Mouse (Mus musculus) hindbrain, embryonic 16.5 days (tissue): ENCODE measurements around the gene Gna12. TPM values are rescaled to one million over a fixed set of nuclear protein-coding genes. Genes with fewer than 3 reads are reported as not detected.

Experiments used
- ATAC-seq: fragments of 200-750 bp; cut with Nextera tagmentation; 2 replicates; pipeline ENCODE4 v1.8.0; 2017; ENCODE audit warnings: moderate TSS enrichment, moderate library complexity
- H3K27ac ChIP-seq: fragments of 300-500 bp; sonication (generic); 2 replicates; pipeline ENCODE4 v1.5.1; 2014; ENCODE audit warnings: low read depth, mild to moderate bottlenecking, control low read depth, low read length, moderate library complexity
- H3K27me3 ChIP-seq: fragments of 300-500 bp; sonication (generic); replicated peaks from 2 replicates; pipeline ENCODE4 v1.6.1; 2014; ENCODE audit warnings: low read length; ENCODE audit not compliant: control insufficient read depth, insufficient read depth
- H3K36me3 ChIP-seq: fragments of 300-500 bp; sonication (generic); 2 replicates; pipeline ENCODE4 v1.6.1; 2014; ENCODE audit warnings: mild to moderate bottlenecking, low read length, moderate library complexity, mixed read lengths; ENCODE audit not compliant: control insufficient read depth, insufficient read depth
- H3K4me1 ChIP-seq: fragments of 300-500 bp; sonication (generic); 2 replicates; pipeline ENCODE4 v1.6.1; 2014; ENCODE audit warnings: low read depth, low read length; ENCODE audit not compliant: control insufficient read depth, insufficient read depth
- H3K4me2 ChIP-seq: fragments of 300-500 bp; sonication (generic); 2 replicates; pipeline ENCODE4 v1.6.1; 2014; ENCODE audit warnings: mild to moderate bottlenecking, low read length, control low read depth, moderate library complexity
- H3K4me3 ChIP-seq: fragments of 300-500 bp; sonication (generic); 2 replicates; pipeline ENCODE4 v1.5.1; 2014; ENCODE audit warnings: mild to moderate bottlenecking, low read length, control low read depth, moderate library complexity
- H3K9ac ChIP-seq: fragments of 300-500 bp; sonication (generic); 2 replicates; pipeline ENCODE4 v1.6.1; 2014; ENCODE audit warnings: low read depth, mild to moderate bottlenecking, control low read depth, low read length, moderate library complexity
- H3K9me3 ChIP-seq: fragments of 300-500 bp; sonication (generic); 2 replicates; pipeline ENCODE4 v1.6.1; 2014; ENCODE audit warnings: mild to moderate bottlenecking, low read length, moderate library complexity; ENCODE audit not compliant: control insufficient read depth
- WGBS: fragments of 180-500 bp; shearing (Covaris S2); extraction: QIAGEN DNeasy Blood & Tissue Kit; methylation state at CpG from one replicate; pipeline ENCODE4 v1.1.7; 2014; 5-methylcytosine and 5-hydroxymethylcytosine counted together
- polyA plus RNA-seq: library from polyadenylated mRNA; unstranded; fragments of >200 nt; fragmentation: Nextera tagmentation; extraction: Ambion mirVana; gene quantifications from 2 replicates; pipeline ENCODE4 v1.2.1, GENCODE M21; 2015

Gene Gna12
- polyA plus RNA-seq, 1 experiment from 2014 or later, result 11.1 TPM

- Histone ChIP-seq H3K4me2 (no peak overlapping the region), H3K9me3 (no peaks in the 10 kb centered on the region), H3K9ac (no peak overlapping the region), H3K36me3 (no peaks in the 10 kb centered on the region), H3K4me1 (peaks cover 30% of the 10 kb centered on the region), H3K27ac (no peak overlapping the region), H3K27me3 (no peaks in the 10 kb centered on the region), H3K4me3 (no peak overlapping the region)
- WGBS, result 44% methylated on average over 2 of the region's 2 CpGs
- ATAC-seq, result no peak
These were observed 18.8 kb downstream of the Gna12 start for GRCm38 (mm10) chr5:140811390-140811789.

DNA sequence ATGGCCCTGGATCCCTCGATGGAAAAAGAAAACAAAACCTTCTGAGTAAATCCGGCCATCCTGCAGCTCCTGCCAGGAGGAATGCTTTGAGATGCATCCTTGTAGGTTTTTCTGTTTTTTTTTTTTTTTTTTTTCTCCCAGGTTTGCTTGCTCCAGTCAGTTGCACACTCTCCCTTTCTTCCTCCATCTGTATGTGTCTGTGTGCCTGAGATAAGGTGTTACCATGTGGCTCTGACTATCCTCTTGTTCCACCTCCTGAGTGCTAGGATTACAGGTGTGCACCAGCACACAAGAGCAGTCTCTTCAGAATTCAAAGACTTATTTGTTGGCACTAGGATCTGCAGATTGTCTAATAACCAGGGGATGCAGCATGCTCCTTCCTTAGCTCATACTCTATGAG, 23.3 kb downstream of the Gna12 start:
- 49% methylated on average over 2 of the region's 2 CpGs for WGBS
- H3K9me3 ChIP-seq, result no peaks in the 10 kb centered on the region
- H3K36me3 ChIP-seq, result no peaks in the 10 kb centered on the region
- no peak for ATAC-seq
- no peak overlapping the region for H3K4me2 ChIP-seq
- H3K27me3 ChIP-seq, result no peaks in the 10 kb centered on the region
- H3K4me3 ChIP-seq, result no peak overlapping the region
- peaks cover 11% of the 10 kb centered on the region for H3K4me1 ChIP-seq
- no peak overlapping the region for H3K27ac ChIP-seq
- no peak overlapping the region for H3K9ac ChIP-seq

GRCm38 (mm10) chr5:140806252-140806651, 24.0 kb downstream of the Gna12 start:
- no peak overlapping the region for H3K27ac ChIP-seq
- H3K4me1 ChIP-seq, result peaks cover 7% of the 10 kb centered on the region
- H3K36me3 ChIP-seq, result no peaks in the 10 kb centered on the region
- ATAC-seq, result no peak
- no peak overlapping the region for H3K9ac ChIP-seq
- H3K4me2 ChIP-seq, result no peak overlapping the region
- no peaks in the 10 kb centered on the region for H3K9me3 ChIP-seq
- H3K4me3 ChIP-seq, result no peak overlapping the region
- WGBS, result 89% methylated on average over 2 of the region's 2 CpGs
- no peaks in the 10 kb centered on the region for H3K27me3 ChIP-seq

DNA sequence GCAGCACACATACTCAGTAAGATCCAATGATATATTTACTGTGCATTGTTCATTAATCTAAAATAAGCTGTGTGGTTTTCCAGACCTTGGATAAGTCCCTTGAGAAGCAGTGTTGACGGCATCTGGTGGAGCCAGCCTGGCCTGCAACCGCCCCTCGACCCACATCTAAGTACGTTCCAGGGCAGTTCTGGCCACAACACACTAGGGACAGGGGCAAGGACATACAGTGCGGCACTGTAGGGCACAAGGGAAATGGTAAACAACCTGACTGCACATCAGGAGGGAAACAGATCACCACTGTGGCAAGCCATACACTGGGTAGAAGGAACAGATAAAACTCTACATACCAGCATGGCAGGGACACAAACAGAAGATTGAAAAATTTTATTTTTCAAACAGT, 28.4 kb downstream of the Gna12 start:
- Histone ChIP-seq H3K4me1 (peaks cover 7% of the 10 kb centered on the region), H3K4me2 (no peak overlapping the region), H3K27ac (no peak overlapping the region), H3K36me3 (no peaks in the 10 kb centered on the region), H3K9me3 (no peaks in the 10 kb centered on the region), H3K4me3 (no peak overlapping the region), H3K27me3 (no peaks in the 10 kb centered on the region), H3K9ac (no peak overlapping the region)
- ATAC-seq, result no peak
- WGBS, result 70% methylated on average over 5 of the region's 5 CpGs

DNA sequence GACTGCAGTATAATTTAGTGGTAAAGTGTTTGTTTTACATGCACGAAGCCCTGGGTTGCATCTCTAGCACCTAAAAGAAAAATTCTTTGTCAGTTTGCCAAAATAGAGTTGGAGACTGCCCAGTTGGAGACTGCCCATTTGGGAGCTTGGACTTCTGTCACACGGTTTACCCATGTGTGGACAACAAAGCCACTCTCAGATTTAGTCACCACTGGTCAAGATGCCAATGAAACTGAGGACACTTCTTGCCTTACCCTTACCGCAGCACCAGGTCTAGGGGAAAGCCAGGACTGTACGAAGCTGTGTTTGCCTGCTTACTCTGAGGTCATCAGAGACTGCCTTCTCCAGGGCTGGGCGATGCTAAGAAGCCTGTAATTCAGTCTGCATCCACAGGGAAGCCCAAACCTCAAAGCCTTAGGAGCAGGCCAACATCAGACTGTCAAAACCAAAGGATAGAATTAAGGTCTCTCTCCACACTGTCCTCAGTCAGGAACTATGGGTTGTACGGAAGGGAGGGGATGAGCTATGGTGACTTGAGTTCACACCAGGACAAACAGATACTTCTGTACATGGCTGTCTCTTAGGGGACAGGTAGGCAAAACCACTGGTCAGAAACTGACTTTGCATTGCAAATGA, 29.8 kb downstream of the Gna12 start:
- WGBS, result 75% methylated on average over 6 of the region's 6 CpGs
- Histone ChIP-seq H3K9me3 (no peaks in the 10 kb centered on the region), H3K4me1 (peaks cover 7% of the 10 kb centered on the region), H3K4me3 (no peak overlapping the region), H3K9ac (no peak overlapping the region), H3K36me3 (no peaks in the 10 kb centered on the region), H3K4me2 (no peak overlapping the region), H3K27me3 (no peaks in the 10 kb centered on the region), H3K27ac (0 out of 2 replicates have a peak overlapping the region, but pooled peaks have one; percentile 23)
- no peak for ATAC-seq

GRCm38 (mm10) chr5:140799190-140799589, 31.0 kb downstream of the Gna12 start:
- H3K27me3 ChIP-seq, result no peaks in the 10 kb centered on the region
- WGBS, result 37% methylated on average over 2 of the region's 2 CpGs
- ATAC-seq, result no peak
- H3K4me2 ChIP-seq, result no peak overlapping the region
- H3K36me3 ChIP-seq, result no peaks in the 10 kb centered on the region
- H3K4me1 ChIP-seq, result peaks cover 16% of the 10 kb centered on the region
- no peaks in the 10 kb centered on the region for H3K9me3 ChIP-seq
- no peak overlapping the region for H3K9ac ChIP-seq
- H3K27ac ChIP-seq, result no peak overlapping the region
- H3K4me3 ChIP-seq, result no peak overlapping the region

GRCm38 (mm10) chr5:140798775-140799174, 31.5 kb downstream of the Gna12 start:
- Histone ChIP-seq H3K4me3 (no peak overlapping the region), H3K4me2 (no peak overlapping the region), H3K9ac (no peak overlapping the region), H3K36me3 (no peaks in the 10 kb centered on the region), H3K9me3 (no peaks in the 10 kb centered on the region), H3K27me3 (no peaks in the 10 kb centered on the region), H3K4me1 (peaks cover 16% of the 10 kb centered on the region), H3K27ac (no peak overlapping the region)
- 76% methylated on average over 5 of the region's 5 CpGs for WGBS
- ATAC-seq, result no peak

GRCm38 (mm10) chr5:140798158-140798557, 32.1 kb downstream of the Gna12 start:
- 73% methylated on average over 7 of the region's 7 CpGs for WGBS
- peak overlapping the region; percentile 27; the same call in 1 of the 2 replicates for H3K27ac ChIP-seq
- H3K4me2 ChIP-seq, result no peak overlapping the region

GRCm38 (mm10) chr5:140796051-140796450, 34.2 kb downstream of the Gna12 start:
- Histone ChIP-seq H3K36me3 (no peaks in the 10 kb centered on the region), H3K27ac (no peak overlapping the region), H3K9ac (no peak overlapping the region), H3K27me3 (no peaks in the 10 kb centered on the region), H3K9me3 (no peaks in the 10 kb centered on the region), H3K4me1 (peaks cover 36% of the 10 kb centered on the region), H3K4me2 (no peak overlapping the region), H3K4me3 (no peak overlapping the region)
- WGBS, result 55% methylated on average over 3 of the region's 3 CpGs
- no peak for ATAC-seq

More at GRCm38 (mm10) chr5:140798158-140798557, 32.1 kb downstream of the Gna12 start:
- H3K4me3 ChIP-seq, result no peak overlapping the region
- H3K36me3 ChIP-seq, result no peaks in the 10 kb centered on the region
- no peak overlapping the region for H3K9ac ChIP-seq
- ATAC-seq, result no peak
- no peaks in the 10 kb centered on the region for H3K9me3 ChIP-seq
- H3K27me3 ChIP-seq, result no peaks in the 10 kb centered on the region
- H3K4me1 ChIP-seq, result peaks cover 16% of the 10 kb centered on the region
